Mouse (Mus musculus): ENCODE data around the gene Rnf181.
A peak's percentile ranks its signal among the peaks of the same experiment; 100 is the strongest.

Rnf181 gene

DNA sequence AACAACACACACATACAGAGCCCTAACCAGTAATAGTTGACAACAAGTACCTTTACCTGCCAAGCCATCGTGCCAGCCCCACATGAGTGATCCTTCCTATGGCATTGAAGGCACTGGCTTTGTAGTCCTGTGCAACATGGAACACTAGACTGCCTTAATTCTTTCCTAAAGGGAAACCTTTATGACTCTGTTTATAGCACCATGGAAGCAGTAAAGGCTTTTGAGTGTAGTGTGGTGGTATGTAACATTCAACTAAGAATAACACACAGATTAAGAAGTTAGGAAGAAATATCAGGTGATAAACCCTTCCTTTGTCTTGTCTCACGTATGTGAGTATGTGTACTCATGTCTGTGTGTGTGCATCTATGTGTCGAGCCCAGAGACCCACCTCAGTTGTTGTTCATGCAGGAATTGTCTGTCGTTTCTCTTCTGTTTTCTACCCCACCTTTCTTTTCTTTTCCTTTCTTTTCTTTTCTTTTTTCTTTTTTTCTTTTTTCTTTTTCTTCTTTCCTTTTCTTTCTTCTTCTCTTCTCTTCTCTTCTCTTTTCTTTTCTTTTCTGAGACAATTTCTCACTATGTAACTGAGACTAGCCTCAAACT lies at the start of gene Rnf181:
TSS of gene Rnf181 (minus strand) at position 113 of the 600 bp plus-strand sequence.
- no peak for DNase-seq

DNA sequence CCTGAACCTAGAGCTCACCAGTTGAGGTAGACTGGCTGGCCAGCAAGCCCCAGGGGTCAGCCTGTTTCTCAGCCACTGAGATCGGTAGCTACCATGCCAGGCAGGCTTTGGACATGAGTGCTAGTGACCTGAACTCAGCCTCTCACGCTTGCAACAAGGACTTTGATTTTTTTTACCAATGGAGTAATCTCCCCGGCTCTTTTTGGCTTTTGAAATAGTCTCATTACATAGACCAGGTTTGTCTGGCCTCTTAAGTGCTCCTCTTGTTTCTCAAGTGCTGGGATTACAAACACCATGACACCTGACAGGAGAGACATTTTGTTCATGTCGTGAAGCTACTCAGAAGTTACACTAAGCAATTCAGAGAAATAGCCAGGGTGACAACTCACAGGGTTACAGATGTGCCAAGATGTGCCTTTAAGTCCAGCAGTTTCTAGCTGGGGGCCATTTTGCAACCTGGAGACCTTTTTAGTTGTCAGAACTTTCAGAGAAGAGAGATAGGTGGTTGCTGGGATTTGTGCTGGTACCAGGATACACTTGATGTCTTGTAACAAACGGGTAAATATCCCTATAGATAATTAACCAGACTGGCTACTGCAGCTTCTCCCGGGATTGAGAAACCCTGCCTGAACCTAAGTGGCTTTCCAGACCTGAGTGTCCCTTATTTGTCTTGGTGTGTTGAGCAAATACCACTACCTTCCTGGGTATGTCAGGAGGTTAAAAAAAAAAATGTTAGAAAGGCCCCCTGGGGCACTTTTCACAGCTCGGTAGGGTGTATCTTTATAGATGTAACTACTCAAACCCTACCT lies 49.4 kb upstream of the Rnf181 start:
- no peak for DNase-seq

DNA sequence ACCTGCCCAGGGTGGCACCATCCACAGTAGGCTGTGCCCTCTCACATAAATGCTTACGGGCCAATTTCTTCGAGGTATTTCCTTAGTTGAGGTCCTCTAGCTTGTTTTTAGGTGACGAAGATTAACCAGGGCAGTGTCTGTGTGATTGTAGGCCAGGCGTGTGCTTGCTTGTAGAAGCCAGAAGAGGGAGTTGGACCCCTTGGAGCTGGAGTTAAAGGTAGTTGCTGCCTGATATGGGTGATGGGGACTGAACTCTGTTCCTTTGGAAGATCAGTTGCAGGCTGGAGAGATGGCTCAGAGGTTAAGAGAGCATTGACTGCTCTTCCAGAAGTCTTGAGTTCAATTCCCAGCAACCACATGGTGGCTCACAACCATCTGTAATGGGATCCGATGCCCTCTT lies 48.4 kb upstream of the Rnf181 start:
- no peak for DNase-seq

DNA sequence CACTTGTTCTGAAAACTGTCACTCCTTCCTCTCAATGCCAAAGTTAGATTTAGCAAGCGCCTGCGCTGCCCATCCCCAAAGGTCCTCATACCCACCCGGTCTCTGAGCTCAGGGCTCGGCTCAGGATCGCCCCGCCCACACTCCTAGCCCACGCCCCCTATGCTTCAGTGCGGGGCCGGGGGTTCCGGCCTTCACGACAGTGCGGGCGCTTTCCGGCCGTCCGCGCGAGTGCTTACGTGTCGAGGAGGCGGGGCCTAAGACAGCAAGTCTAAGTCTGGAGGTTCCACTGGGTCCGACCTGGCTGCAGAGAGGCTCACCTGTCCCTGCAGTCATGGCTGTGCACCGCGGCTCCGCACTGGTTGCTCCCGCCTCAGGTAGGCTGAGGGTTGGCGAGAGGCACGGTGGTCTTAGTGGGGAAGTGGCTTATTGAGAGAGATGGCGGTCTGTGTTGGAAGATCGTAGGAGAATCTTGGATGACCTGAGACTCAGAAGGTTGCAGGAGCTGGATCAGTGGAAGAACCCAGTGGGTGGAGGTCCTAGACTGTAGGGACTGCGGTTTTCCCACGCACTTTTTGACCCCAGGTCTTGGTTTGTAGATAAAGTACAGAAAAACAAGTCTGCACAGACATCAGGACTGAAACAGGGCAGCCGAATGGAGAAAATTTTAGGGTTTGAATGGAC lies 47.5 kb upstream of the Rnf181 start, which contains the start of gene Ggcx:
TSS of gene Ggcx (plus strand) at position 233 of the 681 bp plus-strand sequence.
- peak; percentile 94 to 97 for DNase-seq

DNA sequence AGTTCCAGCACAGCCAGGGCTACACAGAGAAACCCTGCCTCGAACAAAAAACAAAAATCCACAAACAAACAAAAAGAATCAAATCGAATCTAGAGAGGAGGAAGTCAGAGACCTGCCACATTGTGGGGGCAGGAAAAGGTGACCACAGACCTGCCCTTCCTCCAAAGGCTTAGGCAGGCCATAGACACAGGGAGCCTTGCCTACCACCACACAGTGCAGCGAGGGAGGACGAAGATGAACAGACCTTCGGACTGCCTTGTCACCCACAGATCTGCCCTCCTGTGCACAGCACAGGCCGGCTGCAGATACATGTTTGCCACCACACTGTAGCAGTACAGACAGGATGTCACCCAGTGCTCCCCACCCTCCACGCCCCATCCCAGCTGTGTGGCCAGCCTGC lies 43.8 kb upstream of the Rnf181 start:
- DNase-seq = no peak

DNA sequence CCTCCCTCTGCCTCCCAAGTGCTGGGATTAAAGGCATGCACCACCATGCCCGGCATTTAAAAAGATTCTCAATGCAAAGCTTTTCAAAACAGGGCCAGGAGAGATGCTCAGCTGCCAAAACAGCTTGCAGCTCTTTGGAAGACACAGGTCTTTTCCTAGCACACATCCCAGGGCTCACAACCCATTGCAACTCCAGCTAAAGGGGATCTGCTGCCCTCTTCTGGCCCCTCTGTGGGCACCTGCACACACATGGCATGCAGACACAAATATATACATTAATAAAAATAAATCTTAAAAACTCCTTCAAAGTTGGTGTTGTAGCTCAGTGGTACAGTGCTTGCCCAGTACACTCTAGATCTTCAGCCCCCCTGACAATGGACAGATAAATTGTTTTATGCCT lies 43.2 kb upstream of the Rnf181 start:
- DNase-seq = no peak

DNA sequence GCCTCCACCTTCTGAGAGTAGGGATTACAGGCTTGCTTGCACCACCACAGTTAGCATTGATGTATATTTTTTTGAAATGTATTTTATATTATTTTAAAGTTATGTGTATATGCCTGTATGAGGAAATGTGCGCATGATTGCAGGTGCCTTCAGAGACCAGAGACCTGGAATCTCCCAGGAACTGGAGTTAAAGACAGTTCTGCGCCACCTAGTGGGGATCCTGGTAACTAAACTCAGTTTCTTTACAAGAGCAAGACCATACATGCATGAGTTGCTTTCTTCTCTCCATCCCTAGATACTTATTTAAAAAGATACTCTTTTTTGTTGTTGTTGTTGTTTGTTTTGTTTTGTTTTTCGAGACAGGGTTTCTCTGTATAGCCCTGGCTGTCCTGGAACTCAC lies 42.8 kb upstream of the Rnf181 start:
- peak; percentile 45 to 85 for DNase-seq

DNA sequence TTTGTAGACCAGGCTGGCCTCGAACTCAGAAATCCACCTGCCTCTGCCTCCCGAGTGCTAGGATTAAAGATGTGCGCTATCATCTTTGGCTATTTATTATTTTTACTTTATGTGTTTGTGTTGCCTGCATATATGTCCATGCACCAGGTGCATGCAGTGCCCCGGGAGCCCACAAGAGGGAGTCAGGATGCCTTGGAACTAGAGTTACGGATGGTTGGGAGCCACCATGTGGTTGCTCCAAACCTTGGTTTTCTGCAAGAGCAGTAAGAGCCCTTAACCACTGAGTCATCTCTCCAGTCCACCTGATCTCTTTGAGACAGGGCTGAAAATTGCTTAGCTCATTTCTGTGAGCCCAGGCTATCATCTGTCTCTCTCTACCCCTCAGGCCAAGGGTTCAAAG lies 40.4 kb upstream of the Rnf181 start:
- DNase-seq = peak; percentile 83 to 90

DNA sequence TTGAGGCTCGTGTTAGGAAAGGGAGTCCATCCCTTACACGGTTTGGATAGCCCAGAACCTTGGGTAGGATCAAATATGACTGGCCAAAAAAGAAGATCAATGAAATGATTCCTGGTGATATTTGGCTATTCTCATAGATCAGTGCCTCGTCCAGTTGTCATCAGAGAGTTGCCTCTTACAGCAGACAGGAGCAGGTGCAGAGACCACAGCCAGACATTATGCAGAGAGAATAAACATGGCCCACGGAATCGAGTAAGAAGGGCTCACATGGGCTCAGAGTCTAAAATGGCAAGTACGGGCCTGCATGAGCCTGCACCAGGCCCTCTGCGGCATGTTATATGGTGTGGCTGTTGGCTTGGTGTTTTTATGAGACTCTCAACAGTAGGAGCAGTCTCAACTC lies 38.6 kb upstream of the Rnf181 start:
- no peak for DNase-seq

DNA sequence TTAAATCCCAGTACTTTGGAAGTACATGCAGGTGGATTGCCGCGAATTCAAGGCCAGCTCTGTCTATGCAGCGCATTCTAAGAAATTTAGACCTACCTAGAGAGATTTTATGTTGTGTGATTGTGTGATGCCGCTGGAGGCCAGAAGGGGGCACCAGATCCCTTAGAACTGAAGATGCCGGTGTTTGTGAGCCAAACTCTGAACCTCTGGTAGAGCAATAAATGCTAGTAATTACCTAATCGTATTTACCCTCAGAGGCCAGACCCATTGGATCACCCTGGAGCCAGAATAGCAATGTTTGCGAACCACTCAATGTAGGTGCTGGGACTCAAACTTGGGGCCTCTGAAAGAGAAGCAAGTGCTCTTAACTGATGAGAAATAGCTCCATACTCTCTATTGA lies 35.1 kb upstream of the Rnf181 start:
- peak; percentile 76 to 84 for DNase-seq

DNA sequence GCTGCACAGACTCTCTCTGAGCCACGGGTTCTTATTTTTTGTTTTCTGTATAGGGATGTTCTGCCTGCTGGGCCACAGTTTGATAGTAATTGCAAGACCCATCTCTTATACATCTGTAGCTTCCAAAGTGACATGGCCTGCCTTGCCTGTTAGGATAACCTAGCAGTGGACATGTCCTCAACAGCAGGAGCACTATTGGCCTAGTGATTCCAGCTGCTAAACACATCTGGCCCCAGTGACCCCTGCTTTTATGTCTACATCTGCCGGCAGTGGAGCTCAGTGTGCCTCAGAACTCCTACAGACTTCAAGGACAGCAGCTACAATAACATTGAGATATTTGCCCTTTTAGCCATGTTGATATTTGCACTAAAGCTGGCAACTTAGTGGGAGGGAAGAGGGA lies 33.2 kb upstream of the Rnf181 start:
- DNase-seq = no peak

DNA sequence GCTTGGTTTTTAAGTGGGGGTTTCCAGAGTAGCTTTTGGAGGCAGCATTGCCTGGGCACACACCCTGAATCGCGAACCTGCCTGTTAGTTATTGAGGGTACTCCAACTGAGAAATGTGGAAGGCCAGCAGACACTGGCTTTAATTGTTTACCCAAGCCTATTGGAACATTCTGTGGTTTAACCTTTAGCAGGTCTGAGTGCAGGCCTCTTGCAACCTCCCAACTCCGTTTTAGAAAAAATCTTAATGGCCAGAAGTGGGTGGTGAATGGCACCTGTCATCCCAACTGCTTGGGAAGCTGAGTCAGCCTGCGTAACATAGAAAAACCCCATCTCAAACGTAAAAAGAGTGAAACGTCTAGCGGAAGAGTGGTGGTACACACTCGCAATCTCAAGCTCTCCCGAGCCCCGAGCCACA lies 30.1 kb upstream of the Rnf181 start:
- no peak for DNase-seq

DNA sequence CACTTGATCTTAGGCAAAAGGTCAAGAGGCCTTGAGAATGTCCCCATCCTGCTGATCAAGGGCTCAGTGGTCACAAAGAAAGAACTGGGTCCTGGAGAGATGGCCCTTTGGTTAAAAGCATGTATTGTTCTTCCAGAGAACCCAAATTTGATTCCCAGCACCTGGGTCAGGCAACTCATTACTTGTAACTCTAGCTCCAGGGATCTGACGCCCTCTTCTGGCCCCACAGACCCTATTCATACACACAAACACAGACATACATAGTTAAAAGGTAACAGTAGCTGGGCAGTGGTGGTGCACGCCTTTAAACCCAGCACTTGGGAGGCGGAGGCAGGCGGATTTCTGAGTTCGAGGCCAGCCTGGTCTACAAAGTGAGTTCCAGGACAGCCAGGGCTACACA lies 25.6 kb upstream of the Rnf181 start:
- no peak for DNase-seq

DNA sequence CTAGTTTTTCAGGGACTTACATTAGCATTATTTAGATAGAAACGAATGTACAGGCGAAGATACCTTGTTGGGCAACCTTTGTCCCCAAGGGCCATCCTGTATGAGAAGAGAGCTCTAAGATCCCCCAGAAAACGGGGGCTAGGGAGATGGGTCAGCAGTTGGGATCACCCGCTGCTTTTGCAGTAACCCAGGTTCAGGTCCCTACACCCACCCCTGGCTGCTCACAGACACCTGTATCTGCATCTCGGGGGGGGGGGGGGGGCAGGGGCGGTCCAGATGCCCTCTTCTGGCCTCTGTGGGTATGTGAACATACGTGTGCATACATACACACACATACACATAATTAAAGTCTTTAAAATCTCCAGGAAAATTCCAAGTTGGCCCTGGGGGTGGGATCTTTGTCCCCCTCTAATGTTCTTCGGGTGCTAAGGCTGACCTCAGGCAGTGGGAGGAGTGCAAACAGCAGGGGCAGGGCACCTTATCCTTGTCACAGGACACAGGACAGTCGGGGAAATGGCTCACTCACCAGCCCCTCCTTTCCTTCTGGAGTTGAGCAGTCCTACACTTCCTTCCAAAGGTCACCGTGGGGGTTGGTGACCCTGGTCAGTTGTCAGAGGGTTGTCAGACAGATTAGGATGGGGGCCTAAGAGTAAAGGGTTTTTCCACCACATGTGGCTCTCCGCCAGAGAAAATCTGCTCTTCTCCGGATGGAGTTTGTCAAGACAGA lies 24.2 kb upstream of the Rnf181 start:
- peak in 1 of 2 experiments; percentile 19 for DNase-seq

DNA sequence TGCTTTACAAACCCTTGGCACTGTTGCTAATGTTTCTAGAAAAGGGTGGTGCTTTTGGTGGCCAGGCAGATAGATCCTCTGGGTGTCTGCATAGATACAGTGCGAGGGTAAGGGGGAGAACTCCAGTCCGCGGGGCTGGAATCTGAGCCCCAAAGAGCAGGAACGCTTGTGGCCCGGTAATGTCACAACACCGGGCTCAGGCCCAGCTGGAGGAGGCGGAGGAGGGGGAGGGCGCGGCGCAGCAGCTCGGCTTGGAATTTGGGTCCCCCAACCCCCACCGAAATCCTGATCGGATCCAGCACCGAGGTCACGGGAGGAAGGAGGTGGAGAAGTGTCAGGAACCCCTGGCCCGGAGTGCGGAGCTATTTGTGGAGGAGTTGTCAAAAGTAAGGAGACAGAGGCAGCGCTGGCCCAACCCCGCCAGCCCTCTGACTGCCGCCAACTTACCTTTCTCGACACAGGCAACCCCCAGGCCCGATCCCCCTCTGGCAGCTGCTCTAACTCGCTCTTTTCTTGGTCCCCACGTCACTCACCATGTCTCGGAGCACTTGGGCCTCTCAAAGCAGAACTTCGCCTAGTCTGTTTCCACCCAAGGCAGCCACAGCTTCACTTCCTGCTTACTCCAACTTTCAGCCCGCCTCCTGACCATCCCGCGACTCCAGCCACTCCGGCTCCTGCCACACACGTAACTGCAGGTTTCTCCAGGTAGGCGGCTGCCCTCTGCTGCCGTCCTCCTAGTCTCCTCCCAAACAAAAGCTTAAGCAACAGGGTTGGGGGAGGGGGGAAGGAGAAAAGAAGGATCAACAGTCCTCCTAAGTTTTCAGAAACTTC lies 23.4 kb upstream of the Rnf181 start, which contains the start of gene Vamp8:
TSS of gene Vamp8 (minus strand) at position 763 of the 831 bp plus-strand sequence.
- peak; percentile 70 to 72 for DNase-seq

DNA sequence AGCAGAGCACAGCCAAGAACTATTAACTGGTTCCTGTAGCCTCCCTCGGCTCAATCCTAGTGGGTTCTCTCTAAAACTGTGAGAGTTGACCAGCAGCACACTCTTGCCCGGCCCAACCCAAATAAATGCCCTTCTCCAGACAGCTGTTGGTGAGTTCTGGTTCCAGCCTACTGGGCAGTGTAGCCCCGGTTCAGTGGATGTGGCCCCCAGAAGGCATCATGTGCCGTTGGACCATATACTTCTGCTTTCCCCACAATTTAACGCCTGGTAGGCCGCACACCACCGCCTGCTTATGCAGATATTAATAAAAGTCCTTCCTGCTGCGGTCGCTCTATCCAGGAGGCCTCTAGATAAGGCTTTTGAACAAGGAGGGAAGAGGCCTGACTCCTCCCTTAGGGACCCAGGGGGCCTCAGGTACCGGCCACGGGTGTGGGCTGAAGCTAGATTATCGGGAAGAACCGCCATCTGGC lies 22.8 kb upstream of the Rnf181 start:
- DNase-seq = peak in 1 of 2 experiments; percentile 60

DNA sequence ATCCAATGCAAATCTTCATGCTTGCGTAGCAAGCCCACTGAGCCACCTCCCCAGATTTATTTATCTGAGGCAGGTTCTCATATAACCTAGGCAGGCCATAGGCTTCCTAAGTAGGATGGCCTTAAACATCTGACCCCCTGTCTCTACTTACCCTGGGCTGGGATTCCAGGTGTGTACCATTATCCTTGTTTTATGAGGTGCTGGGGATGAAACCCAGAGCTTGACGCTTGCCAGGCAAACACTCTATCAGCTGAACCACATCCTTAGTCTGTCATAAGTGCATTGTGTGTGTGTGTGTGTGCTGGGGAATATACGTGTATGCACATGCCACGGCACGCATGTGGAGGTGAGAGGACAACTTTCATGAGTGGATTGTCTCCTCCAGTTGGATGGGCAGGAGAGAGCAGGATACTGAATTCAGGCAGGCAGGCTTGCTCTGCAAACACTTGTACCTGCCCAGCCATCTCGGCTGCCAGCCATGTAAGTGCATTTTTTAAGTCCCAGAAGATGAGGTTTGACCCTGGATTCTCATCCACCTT lies 22.1 kb upstream of the Rnf181 start:
- DNase-seq = no peak

DNA sequence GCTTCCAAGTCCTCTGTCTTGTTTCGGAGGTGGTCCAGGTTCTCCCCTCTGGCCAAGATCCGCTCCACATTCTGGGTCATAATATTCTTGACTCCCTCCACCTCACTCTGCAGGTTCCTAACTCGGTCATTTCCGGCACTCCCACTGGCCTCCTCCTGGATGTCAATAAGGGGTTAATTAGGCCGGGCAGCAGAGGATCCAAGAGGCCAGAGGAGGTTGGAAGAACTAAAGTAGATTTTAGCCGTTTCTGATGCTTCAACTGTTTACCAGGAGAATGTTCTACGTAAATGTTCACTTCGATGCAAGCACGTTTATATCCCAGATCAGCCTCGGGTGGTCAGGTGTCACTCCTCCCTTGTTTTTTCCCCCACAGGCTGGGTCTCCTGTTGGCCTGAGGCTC lies 21.5 kb upstream of the Rnf181 start:
- no peak for DNase-seq

DNA sequence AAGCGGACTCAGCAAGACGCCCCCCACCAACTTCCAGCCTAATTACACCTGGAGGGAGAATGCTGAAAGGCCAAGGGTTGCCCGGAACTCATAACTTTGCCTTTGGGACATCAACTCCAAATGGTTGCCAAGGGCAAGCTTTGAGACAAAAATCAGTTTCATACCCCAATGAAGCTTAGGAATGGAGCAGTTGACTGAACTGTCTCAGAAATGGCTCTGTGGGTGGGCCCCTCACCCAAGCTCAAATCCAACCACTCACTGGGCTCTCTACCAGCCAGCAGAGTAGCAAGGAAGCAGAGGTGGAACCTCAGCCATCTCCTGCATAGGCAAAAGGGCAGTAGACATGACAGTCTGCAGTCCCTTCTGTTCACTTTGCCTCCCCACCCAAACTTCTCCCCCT lies 21.1 kb upstream of the Rnf181 start:
- DNase-seq = no peak

DNA sequence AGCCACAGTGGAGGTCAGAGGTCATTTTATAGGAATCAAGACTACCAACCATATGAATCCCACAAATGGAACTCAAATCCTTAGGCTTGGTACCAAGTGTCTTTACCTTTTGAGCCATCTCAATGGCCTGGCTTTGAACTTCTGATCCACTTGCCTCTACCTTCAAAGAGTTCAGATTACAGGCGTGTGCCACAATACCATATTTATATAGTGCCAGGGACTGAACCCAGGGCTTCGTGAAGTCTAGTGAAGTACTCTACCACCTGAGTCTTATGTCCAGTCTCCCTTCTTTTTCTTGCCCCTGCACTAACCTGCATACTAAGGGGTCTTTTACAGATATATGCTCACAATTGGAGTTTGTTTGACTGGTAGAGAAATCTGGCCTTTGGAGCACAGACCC lies 19.8 kb upstream of the Rnf181 start:
- no peak for DNase-seq

DNA sequence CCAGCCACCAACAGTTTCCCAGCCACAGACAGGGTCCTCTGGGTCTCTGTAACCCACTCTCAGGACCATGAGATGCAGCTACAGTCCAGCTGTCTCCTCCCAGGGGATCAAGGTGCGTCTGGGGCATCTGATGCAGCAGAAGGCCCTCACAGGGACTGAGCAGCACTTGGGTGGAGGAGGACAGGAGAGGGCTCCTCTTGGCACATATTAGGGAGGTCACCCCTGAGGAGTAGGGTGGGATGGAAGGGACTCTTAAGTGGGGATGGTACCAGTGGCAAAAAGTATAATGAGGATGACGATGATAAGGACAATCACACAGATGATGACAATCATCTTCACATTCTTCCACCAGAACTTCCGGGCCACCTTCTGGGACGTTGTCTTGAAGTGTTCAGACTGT lies 18.5 kb upstream of the Rnf181 start:
- no peak for DNase-seq

DNA sequence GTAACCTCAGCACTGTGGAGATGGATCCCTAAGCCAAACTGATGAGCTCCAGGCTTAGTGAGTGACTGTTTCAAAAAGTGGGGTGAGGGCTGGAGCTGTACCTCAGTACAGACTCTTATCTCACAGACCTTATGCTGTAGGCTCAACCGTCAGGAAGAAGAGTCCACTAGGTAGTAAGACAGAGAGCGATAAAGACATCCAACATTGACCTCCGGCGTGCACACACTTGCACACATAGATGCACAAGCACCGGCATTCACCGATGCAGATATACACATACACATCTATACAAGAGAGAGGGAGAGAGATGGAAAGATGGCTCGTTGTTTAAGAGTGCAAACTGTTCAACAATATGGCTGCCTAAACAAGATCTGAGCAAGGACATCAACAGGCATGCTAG lies 17.2 kb upstream of the Rnf181 start:
- DNase-seq = no peak
